Mouse (Mus musculus) kidney, adult 9 months (tissue): ENCODE data around the gene Zfp511.

Experiments
- DNase-seq: peaks from one replicate; pipeline ENCODE4 v3.0.0; 2022

The Zfp511 gene

GRCm38 (mm10) chr7:140036281-140037170, at the start of gene Zfp511, which contains the start of gene Tubgcp2:
Gene Zfp511 (plus strand): TSS chr7:140036391.
Gene Tubgcp2 (minus strand): TSS chr7:140036669.
- DNase-seq, result peak; percentile 98

- DNase-seq, result no peak
Measured at GRCm38 (mm10) chr7:139988272-139988671, 47.9 kb upstream of the Zfp511 start.

- DNase-seq, result no peak
Measured at GRCm38 (mm10) chr7:139990864-139991394, 45.3 kb upstream of the Zfp511 start.

- DNase-seq, result peak; percentile 28
Measured at GRCm38 (mm10) chr7:139992406-139992805, 43.8 kb upstream of the Zfp511 start, which contains the start of gene Adam8. Gene Adam8 (minus strand): TSS chr7:139992562.

GRCm38 (mm10) chr7:139993532-139993931, 42.7 kb upstream of the Zfp511 start:
- DNase-seq, result no peak

GRCm38 (mm10) chr7:139994202-139994601, 42.0 kb upstream of the Zfp511 start:
- DNase-seq, result no peak

GRCm38 (mm10) chr7:139994676-139995075, 41.5 kb upstream of the Zfp511 start:
- DNase-seq, result peak; percentile 62

- no peak for DNase-seq
Measured at GRCm38 (mm10) chr7:139998691-139999350, 37.4 kb upstream of the Zfp511 start.

- no peak for DNase-seq
Measured at GRCm38 (mm10) chr7:140001086-140001740, 35.0 kb upstream of the Zfp511 start.

GRCm38 (mm10) chr7:140004666-140005065, 31.5 kb upstream of the Zfp511 start:
- no peak for DNase-seq

GRCm38 (mm10) chr7:140006861-140007611, 29.2 kb upstream of the Zfp511 start:
- no peak for DNase-seq

- DNase-seq, result no peak
Measured at GRCm38 (mm10) chr7:140007781-140008180, 28.4 kb upstream of the Zfp511 start.

GRCm38 (mm10) chr7:140011336-140011735, 24.9 kb upstream of the Zfp511 start:
- no peak for DNase-seq

GRCm38 (mm10) chr7:140031771-140032170, 4.4 kb upstream of the Zfp511 start:
- no peak for DNase-seq

- DNase-seq, result no peak
Measured at GRCm38 (mm10) chr7:140032366-140032765, 3.8 kb upstream of the Zfp511 start.

GRCm38 (mm10) chr7:140033386-140033785, 2.8 kb upstream of the Zfp511 start:
- no peak for DNase-seq

GRCm38 (mm10) chr7:140035456-140035855, 735 bp upstream of the Zfp511 start:
- no peak for DNase-seq

GRCm38 (mm10) chr7:140037171-140037555, 972 bp downstream of the Zfp511 start:
- no peak for DNase-seq

- no peak for DNase-seq
Measured at GRCm38 (mm10) chr7:140042728-140043127, 6.5 kb downstream of the Zfp511 start.

GRCm38 (mm10) chr7:140045546-140045945, 9.4 kb downstream of the Zfp511 start:
- DNase-seq, result no peak

- no peak for DNase-seq
Measured at GRCm38 (mm10) chr7:140047811-140048311, 11.7 kb downstream of the Zfp511 start.
